Mouse (Mus musculus) liver (tissue): ENCODE data around the gene Phf10.
"Not testable (repeated sequence)": the region's sequence is repeated elsewhere in the genome, so short reads cannot be mapped to it uniquely, and the experiment has no call there.

ENCODE experiments used
- DNase-seq: peaks from one replicate; pipeline ENCODE4 v3.0.0-alpha.2; 2020; ENCODE audit warnings: mixed read lengths

Gene Phf10

GRCm38 (mm10) chr17:14943009-14943728 is 17.9 kb downstream of the Phf10 start, which contains the start of the genes Wdr27 and 1600012H06Rik:
Wdr27 (minus strand) TSS chr17:14943158.
1600012H06Rik (plus strand) TSS chr17:14943184.
- peak; percentile 97 for DNase-seq

DNA sequence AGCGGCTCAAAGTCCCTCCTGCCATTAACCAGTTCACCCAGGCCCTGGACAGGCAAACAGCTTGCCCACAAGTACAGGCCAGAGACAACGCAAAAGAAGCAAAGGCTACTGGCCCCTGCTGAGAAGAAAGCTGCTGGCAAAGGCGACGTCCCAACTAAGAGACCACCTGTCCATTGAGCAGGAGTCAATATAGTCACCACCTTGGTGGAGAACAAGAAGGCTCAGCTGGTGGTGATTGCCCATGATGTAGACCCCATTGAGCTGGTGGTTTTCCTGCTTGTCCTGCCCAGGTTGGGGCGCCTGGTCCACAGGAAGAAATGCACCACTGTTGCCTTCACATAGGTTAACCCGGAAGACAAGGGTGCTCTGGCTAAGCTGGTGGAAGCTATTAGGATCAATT is 18.9 kb downstream of the Phf10 start:
- not testable (repeated sequence) for DNase-seq

GRCm38 (mm10) chr17:14935841-14936605 is 25.1 kb downstream of the Phf10 start:
- no peak for DNase-seq

GRCm38 (mm10) chr17:14935280-14935679 is 25.8 kb downstream of the Phf10 start:
- not testable (repeated sequence) for DNase-seq

DNA sequence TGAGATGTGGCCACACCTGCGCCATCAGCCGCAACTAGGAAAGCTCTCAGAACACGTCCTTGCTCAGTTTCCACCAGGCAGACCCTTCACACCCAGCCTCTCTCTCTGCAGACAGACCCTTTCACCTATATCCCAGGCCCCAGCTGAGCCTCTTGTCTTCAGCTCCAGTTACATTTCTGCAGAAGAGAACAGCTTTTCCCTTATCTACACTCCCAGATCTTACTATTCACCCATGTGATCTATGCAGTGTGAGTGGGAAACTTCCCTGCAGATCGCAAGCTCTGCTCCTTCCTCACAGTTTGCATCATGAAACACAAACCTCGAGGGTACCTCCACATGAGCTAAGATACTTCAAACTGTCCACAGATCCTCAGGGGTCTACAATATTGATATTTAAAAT is 29.6 kb downstream of the Phf10 start:
- no peak for DNase-seq

DNA sequence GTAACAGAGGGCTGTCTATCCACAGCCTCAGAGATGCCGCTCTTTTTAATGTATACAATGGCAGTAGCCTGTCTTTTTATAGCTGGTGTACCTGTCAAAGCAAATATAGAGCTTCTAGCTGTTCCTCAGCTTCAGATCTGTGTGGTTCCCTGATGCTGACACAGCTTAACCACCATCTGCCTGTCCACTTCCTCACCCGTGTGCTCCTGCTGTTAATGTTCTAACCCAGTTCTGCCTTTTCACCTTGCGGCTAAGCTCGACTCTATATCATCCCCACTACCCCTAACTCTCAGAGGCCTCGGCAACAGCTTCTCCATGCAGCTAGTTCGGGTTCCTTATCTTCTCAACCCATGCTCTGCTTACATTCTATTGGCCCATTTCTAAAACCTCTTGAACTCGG is 30.4 kb downstream of the Phf10 start:
- DNase-seq: no peak

- DNase-seq: no peak
Observed at GRCm38 (mm10) chr17:14928631-14929030, 32.4 kb downstream of the Phf10 start.

DNA sequence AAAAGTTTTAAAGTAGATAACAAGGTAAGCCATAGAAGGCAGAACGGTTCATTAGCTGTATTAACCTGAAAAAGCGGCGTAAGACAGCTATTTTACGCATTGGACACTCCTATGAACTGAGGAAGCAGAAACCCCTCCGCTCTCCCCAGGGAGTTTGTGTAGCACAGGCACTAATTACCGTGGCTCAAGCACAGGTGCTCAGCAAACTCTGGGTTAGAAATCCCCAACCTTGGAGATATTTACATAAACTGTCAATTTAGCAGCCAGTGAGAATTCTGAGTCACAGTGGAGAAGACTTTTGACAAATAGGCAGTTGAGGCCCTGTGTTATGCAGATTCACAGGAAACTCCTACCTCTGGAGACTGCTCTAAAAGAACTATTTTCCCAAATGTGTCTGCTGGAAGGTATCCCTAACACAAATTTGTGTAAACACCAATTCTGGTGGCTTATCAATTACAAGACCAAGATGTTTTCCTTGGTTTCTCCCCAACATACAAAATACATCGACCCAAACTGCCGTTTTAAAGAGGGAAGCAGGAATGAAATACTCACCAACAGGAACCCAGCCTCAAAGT is 33.3 kb downstream of the Phf10 start:
- DNase-seq: no peak

GRCm38 (mm10) chr17:14921582-14921981 is 39.5 kb downstream of the Phf10 start:
- no peak for DNase-seq

DNA sequence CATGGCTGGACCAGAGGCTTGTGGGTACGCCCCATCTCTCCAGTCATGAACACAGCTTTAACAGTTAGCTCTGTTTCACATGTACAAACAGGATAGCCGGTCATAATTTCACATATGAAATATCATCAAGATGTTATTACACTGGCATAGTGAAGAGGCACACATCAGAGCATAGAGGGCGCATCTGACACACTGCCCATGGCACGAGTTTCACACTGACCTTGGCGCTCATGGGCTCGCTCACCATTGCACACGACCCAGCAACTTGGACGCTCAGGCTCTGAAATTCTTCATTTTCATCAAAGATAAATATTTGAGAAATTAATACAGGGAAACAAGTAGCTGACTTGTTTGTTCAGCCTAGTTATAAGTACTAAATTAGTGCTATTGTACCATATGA is 43.2 kb downstream of the Phf10 start:
- no peak for DNase-seq

GRCm38 (mm10) chr17:14914401-14914800 is 46.7 kb downstream of the Phf10 start:
- DNase-seq: no peak

DNA sequence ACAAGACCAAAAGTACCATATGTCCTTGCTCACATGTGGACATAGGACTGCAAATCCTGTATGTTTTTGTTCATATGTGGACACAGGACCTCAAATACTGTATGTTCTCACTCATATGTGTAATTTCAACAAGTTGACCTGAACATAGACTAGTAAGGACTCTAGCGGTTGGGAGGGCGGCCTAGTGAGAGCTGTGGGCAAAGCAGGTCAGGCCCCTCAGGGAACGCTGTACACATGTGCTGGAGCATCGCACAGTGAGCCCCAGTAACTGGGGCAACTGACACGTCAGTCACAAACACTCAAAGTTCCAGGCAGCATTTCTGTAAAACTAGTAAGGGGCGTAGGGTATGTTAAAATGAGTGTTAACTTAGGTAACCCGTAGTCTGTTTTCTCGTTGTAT is 48.1 kb downstream of the Phf10 start:
- no peak for DNase-seq

DNA sequence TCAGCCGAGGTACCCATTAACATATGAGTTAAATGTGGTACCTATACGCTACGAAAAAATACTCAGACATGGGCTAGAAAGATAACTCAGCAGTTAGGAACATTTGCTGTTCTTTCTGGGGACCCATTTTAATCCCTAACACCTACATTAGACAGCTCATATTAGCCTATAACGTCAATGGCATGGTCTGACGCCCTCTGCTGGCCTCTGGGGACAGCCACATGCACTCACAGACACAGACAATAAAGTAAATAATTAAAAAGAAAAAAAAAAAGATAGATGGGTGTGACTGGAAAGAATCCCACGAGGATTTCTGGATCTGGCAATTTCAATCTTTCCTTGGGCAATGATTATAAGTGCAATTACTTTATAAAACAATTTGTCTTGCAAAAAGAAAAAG is 48.7 kb downstream of the Phf10 start:
- no peak for DNase-seq

DNA sequence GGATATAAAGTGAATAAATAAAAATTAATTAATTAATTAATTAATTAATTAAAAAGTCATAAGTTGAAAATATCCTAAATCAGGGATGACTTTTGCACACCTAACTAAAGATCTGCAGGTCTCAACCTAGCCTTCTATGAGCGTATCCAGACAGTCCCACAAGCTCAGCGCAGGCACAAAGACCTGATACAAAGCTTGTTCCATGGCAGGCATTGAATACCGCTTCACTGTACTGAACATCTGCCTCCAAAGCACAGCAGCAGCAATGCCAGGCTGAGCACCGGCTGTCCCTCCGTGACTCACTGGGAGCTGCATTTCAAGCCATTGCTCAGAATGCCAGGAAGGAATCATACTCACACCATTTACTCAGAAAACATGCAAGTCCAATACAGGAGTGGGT is 50.3 kb downstream of the Phf10 start:
- no peak for DNase-seq

- DNase-seq: no peak
Observed at GRCm38 (mm10) chr17:14909331-14909730, 51.7 kb downstream of the Phf10 start.

DNA sequence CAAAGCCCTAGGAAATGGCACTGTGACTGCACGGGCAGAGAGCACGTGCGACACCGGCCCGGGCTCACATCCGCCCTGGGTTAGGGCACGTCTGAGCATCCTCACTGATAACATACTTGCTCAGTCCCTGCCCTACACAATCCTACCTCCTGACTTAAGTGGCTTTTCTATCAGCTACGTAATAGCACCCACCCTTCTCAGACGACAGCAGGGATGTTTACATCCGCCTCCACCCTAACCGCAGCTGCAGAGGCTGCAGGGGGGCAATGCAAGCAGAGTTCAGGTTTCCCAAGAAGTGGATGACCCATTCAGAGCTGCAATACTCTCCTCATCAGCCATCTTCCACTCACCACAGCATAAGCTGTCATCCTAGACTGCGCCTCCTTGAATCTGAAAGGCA is 53.9 kb downstream of the Phf10 start:
- no peak for DNase-seq

DNA sequence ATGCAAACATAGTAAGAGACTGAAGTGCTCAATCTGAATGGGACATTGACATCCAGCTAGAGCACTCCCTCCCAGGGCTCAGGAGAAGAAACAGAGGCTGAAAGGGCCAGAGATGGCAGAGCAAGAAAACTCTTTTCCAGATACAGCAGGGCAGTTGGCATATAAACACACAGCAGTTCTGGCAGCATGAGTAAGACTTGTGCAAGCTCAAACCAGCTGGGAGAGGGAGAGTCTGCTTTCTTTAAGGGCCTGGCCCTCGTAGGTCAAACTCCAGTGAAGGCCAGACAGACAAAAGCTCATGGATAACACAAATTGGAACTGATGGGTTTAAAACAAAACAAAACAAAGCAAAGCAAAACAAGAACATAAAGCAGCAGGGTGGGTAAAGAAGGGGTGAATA is 54.5 kb downstream of the Phf10 start:
- no peak for DNase-seq

DNA sequence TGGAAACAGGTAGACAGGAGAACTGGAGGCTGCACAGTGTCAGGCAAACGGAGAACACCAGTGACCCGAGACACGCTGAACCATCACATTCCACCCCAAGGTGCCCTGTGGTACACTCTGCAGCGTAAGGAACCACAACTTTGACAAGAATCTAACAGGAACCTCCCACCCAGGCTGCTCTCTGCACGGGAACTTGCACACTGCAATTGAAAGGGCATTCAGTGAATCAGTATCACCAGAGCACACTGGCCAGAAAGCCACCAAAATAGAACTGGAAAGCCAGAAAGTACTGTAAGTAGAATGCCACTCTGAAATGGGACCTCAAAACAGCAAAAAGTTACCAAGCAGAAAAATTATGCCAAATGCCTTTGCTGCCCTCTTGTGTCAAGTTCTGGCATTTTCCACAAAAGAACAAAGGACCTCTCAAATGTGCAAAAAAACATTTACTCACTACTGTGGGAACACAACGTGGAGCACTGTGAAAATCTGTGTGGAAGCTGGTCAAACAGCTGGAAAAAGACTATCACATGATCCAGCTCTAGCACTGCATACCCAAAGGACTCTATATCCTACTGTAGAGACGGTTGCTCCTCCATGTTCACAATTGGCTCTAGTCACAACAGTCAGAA is 56.3 kb downstream of the Phf10 start:
- peak; percentile 33 for DNase-seq

DNA sequence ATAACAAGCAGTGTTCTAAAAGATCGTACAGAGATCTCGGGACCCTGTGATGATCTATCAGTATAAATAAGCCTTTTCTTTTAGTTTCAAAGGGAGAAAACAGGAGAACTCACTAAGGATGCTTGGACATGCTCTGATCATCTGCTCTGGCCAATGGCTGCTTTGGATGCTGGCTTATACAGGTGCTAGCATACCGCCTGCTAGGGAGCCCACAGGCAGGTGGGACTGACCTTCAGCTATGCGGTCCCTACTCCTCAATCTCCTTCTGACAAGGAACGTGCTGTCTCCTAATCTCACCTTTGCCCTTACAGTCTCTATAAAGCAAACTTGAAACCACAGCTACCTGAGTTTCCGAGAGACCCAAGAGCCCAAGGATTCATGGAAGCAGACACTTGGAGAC is 56.9 kb downstream of the Phf10 start:
- DNase-seq: no peak

- DNase-seq: no peak
Observed at GRCm38 (mm10) chr17:14903212-14903611, 57.9 kb downstream of the Phf10 start.

DNA sequence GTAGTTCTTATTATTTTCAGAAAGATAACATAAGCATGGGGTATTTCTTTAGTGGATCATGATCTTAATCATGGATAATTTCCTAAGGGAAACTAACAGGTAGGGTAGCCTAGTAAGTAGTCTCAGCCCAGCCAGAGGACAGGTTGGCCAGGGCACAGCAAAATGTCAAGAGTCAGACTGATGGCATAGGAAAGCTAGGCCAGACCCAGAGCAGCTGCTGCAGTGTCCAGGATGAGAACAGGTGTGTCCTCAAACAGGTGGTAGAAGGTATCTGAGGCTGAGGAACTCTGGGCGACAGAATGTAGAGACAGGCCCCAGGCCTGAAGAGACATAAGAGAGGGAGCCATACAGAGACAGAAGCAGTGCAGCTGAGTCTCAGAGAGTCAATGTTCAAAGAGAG is 62.1 kb downstream of the Phf10 start:
- no peak for DNase-seq

GRCm38 (mm10) chr17:14895058-14895457 is 66.0 kb downstream of the Phf10 start:
- not testable (repeated sequence) for DNase-seq
